Mouse (Mus musculus): Measurements from ENCODE around the gene Helt. TPM values are rescaled to one million over a fixed set of nuclear protein-coding genes. Genes with fewer than 3 reads are reported as not detected.

Helt gene
- polyA plus RNA-seq, 1 experiment from 2014 or later, result 10.2 TPM

Other genes with a start within 250 kb of the Helt start
- gene Cfap97, start 142.9 kb downstream of the Helt start, polyA plus RNA-seq (2014; fragmentation: Nextera tagmentation; extraction: Ambion mirVana), result 26.2 and 30.6 TPM in 2 replicates
- gene Snx25, start 142.5 kb downstream of the Helt start, polyA plus RNA-seq (2014; fragmentation: Nextera tagmentation; extraction: Ambion mirVana), result 14.0 and 16.0 TPM in 2 replicates
- 795 and 885 TPM in 2 replicates for gene Slc25a4, start 83.4 kb downstream of the Helt start, polyA plus RNA-seq (2014; fragmentation: Nextera tagmentation; extraction: Ambion mirVana)
- 13.9 and 20.0 TPM in 2 replicates for gene Acsl1, start 176.4 kb upstream of the Helt start, polyA plus RNA-seq (2014; fragmentation: Nextera tagmentation; extraction: Ambion mirVana)